Mouse (Mus musculus): ENCODE data around the gene Lrrc27.

DNA sequence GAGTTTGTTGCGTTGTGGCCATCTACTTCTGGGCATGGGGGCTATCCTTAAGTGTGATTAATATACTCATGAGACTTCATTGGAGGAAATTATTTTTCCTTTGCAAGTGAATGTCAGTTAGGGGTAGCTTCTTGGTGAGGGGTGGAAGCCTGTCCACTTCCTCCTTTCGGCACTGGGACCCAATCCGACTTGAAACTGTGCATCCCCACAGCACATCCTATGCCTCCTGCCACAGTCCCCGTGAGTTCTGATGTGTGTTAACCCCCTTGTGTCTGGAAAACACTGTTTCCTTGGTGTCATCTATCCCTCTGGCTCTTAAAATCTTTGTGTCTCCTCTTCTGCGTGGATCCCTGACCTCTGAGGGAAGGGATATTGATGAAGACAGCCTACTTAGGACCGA lies 11.6 kb upstream of the Lrrc27 start:
- no peak for TF ChIP-seq CTCF (IDR thresholded peaks at IDR 0.05; ENCODE audit: low read depth)
- no peak for TF ChIP-seq EP300 (optimal IDR thresholded peaks at IDR 0.05)
